Comparison of ENCODE assay signal across 9 mouse cellular contexts in the genomic region with DNA sequence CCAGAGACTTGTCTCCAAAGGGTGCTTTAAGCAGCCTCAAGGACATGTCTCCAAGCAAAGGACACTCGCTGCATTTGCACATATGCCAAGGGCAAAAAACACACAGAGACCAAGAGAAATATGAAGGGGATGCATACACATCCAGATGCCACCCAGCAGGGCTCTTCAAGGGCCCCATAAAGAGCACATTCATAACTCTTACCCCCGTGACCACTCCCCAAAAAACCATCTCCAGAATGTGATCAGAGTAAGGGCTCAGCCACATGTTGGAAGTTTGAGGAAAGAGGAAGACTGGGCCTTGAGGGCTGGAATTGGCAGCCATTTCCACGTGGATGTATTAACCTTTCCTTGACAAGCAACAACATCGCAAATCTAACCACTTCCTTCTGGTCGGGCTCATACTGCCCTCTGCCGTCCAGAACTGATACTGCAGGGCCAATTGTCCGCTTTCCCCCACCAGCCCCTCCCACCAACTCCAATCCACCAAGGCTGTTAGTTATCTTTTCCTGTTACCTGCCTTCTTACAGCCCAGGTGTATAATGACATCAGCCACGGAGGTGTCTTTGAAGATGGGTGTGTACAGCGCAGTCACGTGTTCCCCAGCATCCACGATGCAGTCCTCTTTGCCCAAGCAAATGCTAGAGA. TPM values are rescaled to one million over a fixed set of nuclear protein-coding genes. Genes with fewer than 3 reads are reported as not detected.
DNase-seq lines count a peak whose midpoint lies in the region; TF ChIP-seq lines count a peak whose summit lies in the region.
"Had no signal": no experiment of that assay in that cellular context is flagged by ENCODE, and none has a peak within 500 bp of the region (broad histone marks: within the 10 kb centered on the region; RNA-seq: fewer than 3 reads in every experiment).

No protein-coding gene starts in this region.

- H3K4me3 ChIP-seq in left cerebral cortex, adult 2 months: no peak overlapping the region
- H3K4me3 ChIP-seq: stomach, embryonic 15.5 days had no signal

- DNase-seq in ZHBTc4 (ENCODE audit: low read depth, low spot score): peak; percentile 88
- peak; percentile 94 to 96 for DNase-seq in cerebellum, postnatal 10 days
- DNase-seq in frontal cortex, postnatal 10 days (ENCODE audit: low spot score in 2 of 2): peak; percentile 60 to 74
- peak; percentile 56 for DNase-seq in hindlimb bud, embryonic 11.5 days (ENCODE audit: extremely low spot score, low read depth, low spot score)
- DNase-seq in left cerebral cortex, adult 2 months (ENCODE audit: extremely low spot score in 1 of 2, low spot score in 2 of 2): peak; percentile 73 to 86
- DNase-seq in mesoderm, embryonic 11.5 days (ENCODE audit: low read depth, low spot score): peak; percentile 85
- DNase-seq in right cerebral cortex, postnatal 25 days: peak; percentile 73
- peak; percentile 60 for DNase-seq in yolk sac, embryonic 10.5 days (ENCODE audit: low spot score)

- TF ChIP-seq CTCF in left cerebral cortex, adult 2 months (IDR thresholded peaks at IDR 0.05): peak; percentile 99

- intact Hi-C loops in left cerebral cortex, adult 2 months (cut with DNase I): loop anchor here (1.0 to 10.0 kb wide), 3 partner anchors 53 to 151 kb away; no protein-coding TSS in a partner anchor

- no peak overlapping the region for H3K27ac ChIP-seq in left cerebral cortex, adult 2 months
- H3K27ac ChIP-seq: stomach, embryonic 15.5 days had no signal

RNA-seq across cellular contexts. Expression of a gene that starts 21.7 kb away (rescaled TPM):
- under 1 TPM in 1 of 2 experiments, not detected in 1; 0.09 TPM for total RNA-seq in left cerebral cortex, adult 2 months (2021)

RNA-seq across cellular contexts. Expression of a gene that starts 31.7 kb away (rescaled TPM):
- total RNA-seq in left cerebral cortex, adult 2 months (2021): 1 to 10 TPM; 1.5 to 2.3 TPM
